Mouse (Mus musculus) liver, postnatal 0 days (tissue): ENCODE measurements around the gene Kcnj10. TPM values are rescaled to one million over a fixed set of nuclear protein-coding genes. Genes with fewer than 3 reads are reported as not detected.

ENCODE experiments used
- ATAC-seq: fragments of 200-750 bp; cut with Nextera tagmentation; 2 replicates; pipeline ENCODE4 v1.8.0; 2017; ENCODE audit warnings: mild to moderate bottlenecking, moderate library complexity
- DNase-seq: peaks from one replicate; pipeline ENCODE4 v3.0.0-alpha.2; 2016
- H3K27ac ChIP-seq: fragments of 300-500 bp; sonication (generic); 2 replicates; pipeline ENCODE4 v1.5.1; 2014; ENCODE audit warnings: antibody characterized with exemption, moderate library complexity, mild to moderate bottlenecking, low read depth
- H3K27me3 ChIP-seq: fragments of 300-500 bp; sonication (generic); 2 replicates; pipeline ENCODE4 v1.6.1; 2014; ENCODE audit warnings: low read length, control low read depth, mixed read lengths; ENCODE audit not compliant: insufficient read depth
- H3K36me3 ChIP-seq: fragments of 300-500 bp; sonication (generic); replicated peaks from 2 replicates; pipeline ENCODE4 v1.6.1; 2014; ENCODE audit warnings: mild to moderate bottlenecking, control low read depth, low read length, moderate library complexity, mixed read lengths; ENCODE audit not compliant: insufficient read depth
- H3K4me1 ChIP-seq: fragments of 300-500 bp; sonication (generic); 2 replicates; pipeline ENCODE4 v1.6.1; 2014; ENCODE audit warnings: antibody characterized with exemption, mild to moderate bottlenecking, control low read depth; ENCODE audit not compliant: insufficient read depth
- H3K4me2 ChIP-seq: fragments of 300-500 bp; sonication (generic); 2 replicates; pipeline ENCODE4 v1.6.1; 2014; ENCODE audit warnings: low read depth, mild to moderate bottlenecking, low read length, moderate library complexity, mixed read lengths
- H3K4me3 ChIP-seq: fragments of 300-500 bp; sonication (generic); 2 replicates; pipeline ENCODE4 v1.5.1; 2014; ENCODE audit warnings: low read depth, low read length
- H3K9ac ChIP-seq: fragments of 300-500 bp; sonication (generic); replicated peaks from 2 replicates; pipeline ENCODE4 v1.6.1; 2014; ENCODE audit warnings: mild to moderate bottlenecking, moderate library complexity
- H3K9me3 ChIP-seq: fragments of 300-500 bp; sonication (generic); 2 replicates; pipeline ENCODE4 v1.6.1; 2016; ENCODE audit warnings: mild to moderate bottlenecking, control low read depth, low read length, mixed read lengths
- CTCF ChIP-seq: sonication (generic); IDR thresholded peaks from 2 replicates; pipeline ENCODE4 v1.5.1; 2016; ENCODE audit warnings: antibody characterized with exemption, low read depth
- EP300 ChIP-seq: IDR thresholded peaks from 2 replicates; pipeline ENCODE4 v1.6.1; 2016; ENCODE audit warnings: antibody characterized with exemption, low read depth, mild to moderate bottlenecking
- WGBS: fragments of 180-500 bp; shearing (Covaris S2); extraction: QIAGEN DNeasy Blood & Tissue Kit; methylation state at CpG from one replicate; pipeline ENCODE4 v1.1.7; 2014; ENCODE audit not compliant: insufficient replicate concordance; 5-methylcytosine and 5-hydroxymethylcytosine counted together
- polyA plus RNA-seq: library from polyadenylated mRNA; unstranded; fragments of >200 nt; fragmentation: Nextera tagmentation; extraction: Ambion mirVana; gene quantifications from 2 replicates; pipeline ENCODE4 v1.2.1, GENCODE M21; 2015

The Kcnj10 gene
- polyA plus RNA-seq, 1 experiment from 2014 or later, result 0.19 TPM

DNA sequence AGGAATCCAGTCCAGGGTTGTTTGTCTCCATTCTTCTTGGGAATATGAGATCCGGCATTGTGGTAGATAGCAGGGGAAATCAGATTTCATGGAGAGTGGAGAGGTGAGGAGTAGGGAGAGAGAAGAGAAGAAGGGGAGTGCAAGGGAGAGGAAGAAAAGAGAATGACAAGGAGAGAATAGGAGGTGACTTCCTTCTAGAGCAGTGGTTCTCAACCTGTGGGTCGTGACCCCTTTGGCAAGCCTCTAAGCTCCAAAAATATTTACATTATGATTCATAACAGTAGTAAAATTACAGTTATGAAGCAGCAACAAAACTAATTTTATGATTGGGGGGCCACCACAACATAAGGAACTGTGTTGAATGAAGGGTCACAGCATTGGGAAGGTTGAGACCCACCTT, 8.1 kb upstream of the Kcnj10 start:
- no peaks in the 10 kb centered on the region for H3K9me3 ChIP-seq
- ATAC-seq (no peak), DNase-seq (no peak)
- H3K4me3 ChIP-seq, result no peak overlapping the region
- TF ChIP-seq CTCF, result no peak
- TF ChIP-seq EP300, result no peak
- H3K27me3 ChIP-seq, result peaks cover 33% of the 10 kb centered on the region
- no peak overlapping the region for H3K4me2 ChIP-seq
- no peak overlapping the region for H3K27ac ChIP-seq
- 74% methylated on average over 2 of the region's 2 CpGs for WGBS
- H3K9ac ChIP-seq, result no peak overlapping the region
- peaks cover 2% of the 10 kb centered on the region; the same call in 1 of the 2 replicates for H3K4me1 ChIP-seq
- no peaks in the 10 kb centered on the region for H3K36me3 ChIP-seq

- Histone ChIP-seq H3K9me3 (no peaks in the 10 kb centered on the region), H3K27me3 (peaks cover 34% of the 10 kb centered on the region), H3K4me2 (no peak overlapping the region), H3K27ac (no peak overlapping the region), H3K4me3 (no peak overlapping the region), H3K36me3 (no peaks in the 10 kb centered on the region), H3K9ac (no peak overlapping the region), H3K4me1 (peaks cover 2% of the 10 kb centered on the region; the same call in 1 of the 2 replicates)
- ATAC-seq, result no peak
- TF ChIP-seq EP300, result no peak
- TF ChIP-seq CTCF, result peak; percentile 34; the same call in 1 of the 2 replicates
- DNase-seq, result no peak
- 25% methylated on average over 3 of the region's 3 CpGs for WGBS
Measured at GRCm38 (mm10) chr1:172333512-172333911, 7.5 kb upstream of the Kcnj10 start.

DNA sequence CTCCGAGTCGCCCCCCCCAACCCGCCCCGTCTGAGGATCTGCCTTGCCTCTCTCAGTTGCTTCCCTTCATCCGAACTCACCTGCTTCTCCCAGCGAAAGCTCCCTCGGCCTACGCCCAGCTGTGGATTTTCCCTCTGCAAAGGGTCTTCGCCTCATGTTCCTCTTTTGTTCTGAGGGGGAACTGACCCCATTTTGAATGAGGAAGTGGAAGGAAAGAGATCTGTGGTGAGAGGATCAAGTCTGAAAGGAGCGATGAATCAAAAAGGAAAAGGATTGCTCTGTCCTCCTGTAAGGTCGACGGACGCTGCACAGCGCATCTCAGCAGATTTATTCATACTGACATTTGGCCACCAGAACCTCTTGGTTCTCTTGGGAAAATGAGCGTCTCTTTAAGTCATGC, 5.2 kb upstream of the Kcnj10 start:
- Histone ChIP-seq H3K9me3 (no peaks in the 10 kb centered on the region), H3K36me3 (no peaks in the 10 kb centered on the region), H3K4me2 (no peak overlapping the region), H3K27ac (no peak overlapping the region), H3K4me1 (peaks cover 7% of the 10 kb centered on the region), H3K9ac (no peak overlapping the region), H3K4me3 (no peak overlapping the region), H3K27me3 (peaks cover 33% of the 10 kb centered on the region)
- DNase-seq (no peak), ATAC-seq (no peak)
- WGBS, result 38% methylated on average over 15 of the region's 15 CpGs
- TF ChIP-seq CTCF, result no peak
- no peak for TF ChIP-seq EP300

DNA sequence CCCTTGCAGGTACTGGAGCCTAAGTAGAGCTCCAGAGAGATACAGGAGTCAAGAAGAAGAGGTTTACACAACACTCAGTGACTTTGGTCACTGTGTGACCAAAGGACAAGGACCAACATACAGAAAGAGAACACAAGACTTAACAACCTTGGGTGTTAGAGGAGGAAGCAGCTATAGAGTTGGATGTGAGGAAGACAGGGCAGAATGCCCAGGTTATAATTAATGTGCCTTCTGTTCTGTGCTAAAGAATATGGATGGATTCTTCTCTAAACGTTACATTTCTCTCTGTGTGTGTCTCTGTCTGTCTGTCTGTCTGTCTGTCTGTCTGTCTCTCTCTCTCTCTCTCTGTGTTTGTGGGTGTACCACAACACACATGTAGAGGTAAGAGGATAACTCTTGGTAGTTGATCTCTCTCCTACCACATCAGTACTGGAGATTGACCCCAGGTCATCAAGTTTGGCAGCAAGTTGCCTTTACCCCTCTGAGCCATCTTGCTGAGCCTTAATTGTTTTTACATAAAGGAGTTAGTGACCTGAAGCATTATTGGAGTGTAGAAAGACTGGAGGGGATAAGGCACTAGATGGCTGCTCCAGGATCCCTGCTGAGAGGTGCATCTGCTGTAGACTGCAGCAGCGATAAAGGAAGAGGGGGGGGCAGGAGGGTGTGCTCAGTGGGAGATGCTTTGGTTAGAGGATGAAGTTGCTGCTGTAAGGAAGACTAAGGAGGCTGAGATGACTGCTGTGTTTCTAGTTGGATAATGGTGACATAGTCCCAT, 3.4 kb upstream of the Kcnj10 start:
- TF ChIP-seq EP300, result no peak
- TF ChIP-seq CTCF, result no peak
- H3K4me1 ChIP-seq, result peaks cover 13% of the 10 kb centered on the region
- 50% methylated on average over 2 of the region's 2 CpGs for WGBS
- no peak overlapping the region for H3K27ac ChIP-seq
- no peaks in the 10 kb centered on the region for H3K9me3 ChIP-seq
- H3K4me2 ChIP-seq, result no peak overlapping the region
- H3K27me3 ChIP-seq, result peaks cover 46% of the 10 kb centered on the region
- DNase-seq (no peak), ATAC-seq (no peak)
- H3K4me3 ChIP-seq, result no peak overlapping the region
- H3K36me3 ChIP-seq, result no peaks in the 10 kb centered on the region
- H3K9ac ChIP-seq, result no peak overlapping the region

DNA sequence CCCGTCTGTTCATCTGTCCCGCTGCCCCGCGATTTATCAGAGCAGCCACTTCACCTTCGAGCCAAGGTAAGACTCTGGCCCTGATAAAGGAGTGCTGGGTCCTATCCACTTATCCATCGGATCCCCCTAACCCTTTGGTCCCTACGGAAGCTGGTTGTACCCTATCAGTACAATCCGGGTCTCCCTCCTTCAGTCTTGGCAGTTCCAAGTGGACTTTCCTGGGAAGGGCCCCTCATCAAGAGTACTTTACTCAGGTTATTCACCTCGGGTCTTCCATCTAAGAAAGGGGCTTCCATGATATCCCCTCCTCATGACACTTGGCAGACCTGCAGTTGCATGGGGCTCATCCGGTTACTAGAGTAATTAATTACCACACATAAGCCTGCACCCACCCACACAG, 376 bp downstream of the Kcnj10 start:
- H3K4me3 ChIP-seq, result peak overlapping the region; percentile 41
- 20% methylated on average over 10 of the region's 10 CpGs for WGBS
- peak overlapping the region; percentile 72 for H3K4me2 ChIP-seq
- no peak overlapping the region for H3K9ac ChIP-seq
- H3K9me3 ChIP-seq, result no peaks in the 10 kb centered on the region
- H3K36me3 ChIP-seq, result no peaks in the 10 kb centered on the region
- no peak overlapping the region for H3K27ac ChIP-seq
- ATAC-seq, result no peak
- TF ChIP-seq CTCF (no peak), EP300 (no peak)
- H3K27me3 ChIP-seq, result peaks cover 47% of the 10 kb centered on the region
- no peak for DNase-seq
- peaks cover 19% of the 10 kb centered on the region for H3K4me1 ChIP-seq

GRCm38 (mm10) chr1:172342729-172343128, 1.7 kb downstream of the Kcnj10 start:
- no peak for TF ChIP-seq EP300
- TF ChIP-seq CTCF, result no peak
- Histone ChIP-seq H3K9me3 (no peaks in the 10 kb centered on the region), H3K27me3 (peaks cover 45% of the 10 kb centered on the region), H3K27ac (no peak overlapping the region), H3K36me3 (no peaks in the 10 kb centered on the region), H3K4me1 (peaks cover 28% of the 10 kb centered on the region), H3K4me2 (no peak overlapping the region), H3K9ac (no peak overlapping the region), H3K4me3 (no peak overlapping the region)
- ATAC-seq, result no peak
- DNase-seq, result no peak
- 78% methylated on average over 3 of the region's 3 CpGs for WGBS
